Mouse (Mus musculus): Measurements from ENCODE around the gene Cdk19. TPM values are rescaled to one million over a fixed set of nuclear protein-coding genes. Genes with fewer than 3 reads are reported as not detected.

Cdk19 gene
- total and polyA plus RNA-seq, 2 experiments from 2014 or later = 3.9 to 11.8 TPM

DNA sequence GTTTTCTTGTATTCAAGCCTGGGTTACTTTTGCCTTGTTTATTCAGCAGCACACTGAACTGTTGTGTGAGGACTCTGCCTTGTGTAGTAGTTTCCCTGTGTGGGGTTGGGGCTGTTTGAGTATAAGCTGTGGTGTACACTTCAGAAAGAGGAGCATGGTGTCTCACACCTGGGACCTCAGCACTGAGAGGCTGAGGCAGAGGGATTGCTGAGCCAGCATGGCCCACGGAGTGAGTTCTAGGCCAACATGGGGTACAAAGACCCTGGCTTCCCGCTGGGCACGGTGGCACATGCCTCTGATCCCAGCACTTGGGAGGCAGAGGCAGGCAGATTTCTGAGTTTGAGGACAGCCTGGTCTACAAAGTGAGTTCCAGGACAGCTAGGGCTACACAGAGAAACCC lies 139.3 kb downstream of the Cdk19 start:
- 98% methylated on average over 3 of the region's 3 CpGs for WGBS
- Histone ChIP-seq H3K4me3 (ENCODE audit: low read depth, low read length) (no peak overlapping the region), H3K36me3 (ENCODE audit: insufficient read depth, low read length) (peaks cover 6% of the 10 kb centered on the region), H3K4me2 (ENCODE audit: low read depth, low read length, poor library complexity, severe bottlenecking) (no peak overlapping the region), H3K9me3 (ENCODE audit: low read length) (no peaks in the 10 kb centered on the region), H3K27me3 (ENCODE audit: insufficient read depth, low read length) (no peaks in the 10 kb centered on the region), H3K4me1 (ENCODE audit: insufficient read depth, low read length) (no peaks in the 10 kb centered on the region), H3K9ac (replicated peaks; ENCODE audit: low read length, poor library complexity, severe bottlenecking) (no peak overlapping the region), H3K27ac (ENCODE audit: low read depth, low read length) (no peak overlapping the region)
- no peak for ATAC-seq (ENCODE audit: low FRiP score)
- TF ChIP-seq CTCF (IDR thresholded peaks at IDR 0.05) = no peak
- no peak for DNase-seq (ENCODE audit: low spot score)

DNA sequence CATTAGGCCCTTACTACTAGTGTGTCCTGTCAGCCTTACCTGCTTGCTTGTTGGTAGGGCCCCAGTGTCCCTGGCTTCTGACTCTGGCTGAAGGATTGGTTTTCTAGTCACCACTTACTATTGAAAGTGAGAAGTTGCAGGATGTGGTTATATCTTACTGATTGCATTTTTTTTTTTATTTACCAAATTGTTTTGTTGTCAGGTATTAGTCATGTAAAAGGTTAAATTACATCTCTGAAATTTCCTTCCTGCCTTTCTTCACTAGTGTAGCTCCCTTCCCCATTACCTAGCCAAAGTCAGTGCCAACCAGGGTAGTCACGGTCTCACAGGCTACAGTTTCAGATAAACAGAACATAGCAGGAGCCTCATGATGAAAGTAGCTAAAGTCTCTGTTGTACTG lies 139.9 kb downstream of the Cdk19 start:
- no peak for ATAC-seq (ENCODE audit: low FRiP score)
- 88% methylated on average over 1 of the region's 1 CpGs for WGBS
- H3K4me3 ChIP-seq (ENCODE audit: low read depth, low read length) = no peak overlapping the region
- no peak for DNase-seq (ENCODE audit: low spot score)
- H3K9ac ChIP-seq (replicated peaks; ENCODE audit: low read length, poor library complexity, severe bottlenecking) = no peak overlapping the region
- no peak overlapping the region for H3K4me2 ChIP-seq (ENCODE audit: low read depth, low read length, poor library complexity, severe bottlenecking)
- TF ChIP-seq CTCF (IDR thresholded peaks at IDR 0.05) = no peak
- H3K4me1 ChIP-seq (ENCODE audit: insufficient read depth, low read length) = no peaks in the 10 kb centered on the region
- H3K9me3 ChIP-seq (ENCODE audit: low read length) = no peaks in the 10 kb centered on the region
- H3K27ac ChIP-seq (ENCODE audit: low read depth, low read length) = no peak overlapping the region
- no peaks in the 10 kb centered on the region for H3K27me3 ChIP-seq (ENCODE audit: insufficient read depth, low read length)
- H3K36me3 ChIP-seq (ENCODE audit: insufficient read depth, low read length) = peaks cover 6% of the 10 kb centered on the region

DNA sequence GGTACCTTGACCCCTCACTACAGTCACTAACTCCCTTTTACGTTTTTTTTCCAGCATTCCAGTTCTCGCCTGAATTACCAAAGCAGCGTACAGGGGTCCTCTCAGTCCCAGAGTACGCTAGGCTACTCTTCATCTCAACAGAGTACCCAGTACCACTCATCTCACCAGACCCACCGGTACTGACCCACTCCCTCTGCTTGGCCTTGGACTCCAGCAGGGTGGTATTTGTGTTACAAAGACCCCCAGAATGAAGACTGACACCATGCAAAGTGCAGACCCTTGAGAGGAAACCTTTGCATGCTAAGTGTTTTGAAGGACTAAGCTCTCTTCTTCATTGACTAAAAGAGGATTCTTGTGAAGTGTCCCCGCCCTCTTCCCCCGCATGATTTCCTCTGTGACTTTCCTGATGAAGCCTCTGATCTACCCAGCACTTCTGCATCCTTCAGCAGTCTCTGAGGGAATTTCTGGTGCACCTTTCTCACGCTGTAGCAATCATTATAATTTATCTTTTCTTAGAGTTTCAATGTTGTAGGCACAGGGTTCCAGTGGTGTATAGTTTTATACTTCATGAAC lies 140.3 kb downstream of the Cdk19 start:
- Histone ChIP-seq H3K9me3 (ENCODE audit: low read length) (no peaks in the 10 kb centered on the region), H3K36me3 (ENCODE audit: insufficient read depth, low read length) (peaks cover 6% of the 10 kb centered on the region), H3K27me3 (ENCODE audit: insufficient read depth, low read length) (no peaks in the 10 kb centered on the region), H3K4me2 (ENCODE audit: low read depth, low read length, poor library complexity, severe bottlenecking) (no peak overlapping the region), H3K9ac (replicated peaks; ENCODE audit: low read length, poor library complexity, severe bottlenecking) (no peak overlapping the region), H3K4me1 (ENCODE audit: insufficient read depth, low read length) (no peaks in the 10 kb centered on the region), H3K4me3 (ENCODE audit: low read depth, low read length) (no peak overlapping the region), H3K27ac (ENCODE audit: low read depth, low read length) (no peak overlapping the region)
- DNase-seq (ENCODE audit: low spot score) (no peak), ATAC-seq (ENCODE audit: low FRiP score) (no peak)
- TF ChIP-seq CTCF (IDR thresholded peaks at IDR 0.05) = no peak
- WGBS = 65% methylated on average over 8 of the region's 8 CpGs

DNA sequence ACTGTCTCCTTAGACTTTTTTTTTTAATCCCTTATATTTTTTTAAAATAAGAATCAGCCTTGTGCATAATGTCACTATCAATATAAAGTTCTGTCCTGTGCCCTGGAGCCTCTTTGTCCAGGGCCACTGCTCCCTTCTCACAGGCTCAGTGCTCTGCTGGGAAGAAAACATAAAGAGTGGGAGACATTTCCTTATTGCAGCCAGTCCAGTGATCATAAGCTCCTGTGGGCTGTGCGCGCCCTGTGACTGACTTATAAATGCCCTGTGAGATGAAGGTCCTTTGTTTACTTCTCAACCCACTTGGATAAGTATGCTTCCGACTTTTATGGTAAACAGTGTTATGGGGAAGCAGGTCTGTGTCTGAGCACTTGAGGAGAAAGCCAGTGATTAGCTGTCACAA lies 142.2 kb downstream of the Cdk19 start:
- Histone ChIP-seq H3K36me3 (ENCODE audit: insufficient read depth, low read length) (no peaks in the 10 kb centered on the region; the same call in 1 of the 2 replicates), H3K27ac (ENCODE audit: low read depth, low read length) (no peak overlapping the region), H3K4me2 (ENCODE audit: low read depth, low read length, poor library complexity, severe bottlenecking) (no peak overlapping the region), H3K9ac (replicated peaks; ENCODE audit: low read length, poor library complexity, severe bottlenecking) (no peak overlapping the region), H3K9me3 (ENCODE audit: low read length) (no peaks in the 10 kb centered on the region), H3K27me3 (ENCODE audit: insufficient read depth, low read length) (no peaks in the 10 kb centered on the region), H3K4me1 (ENCODE audit: insufficient read depth, low read length) (no peaks in the 10 kb centered on the region), H3K4me3 (ENCODE audit: low read depth, low read length) (no peak overlapping the region)
- no peak for TF ChIP-seq CTCF (IDR thresholded peaks at IDR 0.05)
- no peak for DNase-seq (ENCODE audit: low spot score)
- no peak for ATAC-seq (ENCODE audit: low FRiP score)
- WGBS = 81% methylated on average over 3 of the region's 3 CpGs

DNA sequence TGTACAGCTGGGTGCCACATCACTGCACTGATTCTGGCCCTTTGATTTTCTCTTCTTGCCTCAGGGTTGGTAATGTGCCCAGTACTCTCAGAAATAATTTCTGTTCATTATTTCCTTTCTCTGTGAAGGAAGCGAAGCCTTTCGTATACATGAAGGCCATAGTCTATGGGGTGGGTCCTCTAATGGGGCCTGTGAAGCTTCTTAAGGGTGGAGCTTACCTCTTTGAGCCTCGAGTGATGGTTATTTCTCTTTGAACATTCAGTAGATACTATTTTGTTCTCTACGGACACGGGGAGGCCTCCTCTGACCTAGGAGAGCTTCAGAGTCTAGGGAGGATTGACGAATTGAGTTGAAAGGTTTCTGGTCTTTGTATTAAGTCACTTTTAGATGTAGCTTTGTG lies 142.9 kb downstream of the Cdk19 start:
- Histone ChIP-seq H3K4me1 (ENCODE audit: insufficient read depth, low read length) (no peaks in the 10 kb centered on the region), H3K4me3 (ENCODE audit: low read depth, low read length) (no peak overlapping the region), H3K36me3 (ENCODE audit: insufficient read depth, low read length) (no peaks in the 10 kb centered on the region; the same call in 1 of the 2 replicates), H3K9ac (replicated peaks; ENCODE audit: low read length, poor library complexity, severe bottlenecking) (no peak overlapping the region), H3K27ac (ENCODE audit: low read depth, low read length) (no peak overlapping the region), H3K4me2 (ENCODE audit: low read depth, low read length, poor library complexity, severe bottlenecking) (no peak overlapping the region), H3K9me3 (ENCODE audit: low read length) (no peaks in the 10 kb centered on the region), H3K27me3 (ENCODE audit: insufficient read depth, low read length) (no peaks in the 10 kb centered on the region)
- TF ChIP-seq CTCF (IDR thresholded peaks at IDR 0.05) = no peak
- DNase-seq (ENCODE audit: low spot score) (no peak), ATAC-seq (ENCODE audit: low FRiP score) (no peak)
- 78% methylated on average over 6 of the region's 6 CpGs for WGBS

DNA sequence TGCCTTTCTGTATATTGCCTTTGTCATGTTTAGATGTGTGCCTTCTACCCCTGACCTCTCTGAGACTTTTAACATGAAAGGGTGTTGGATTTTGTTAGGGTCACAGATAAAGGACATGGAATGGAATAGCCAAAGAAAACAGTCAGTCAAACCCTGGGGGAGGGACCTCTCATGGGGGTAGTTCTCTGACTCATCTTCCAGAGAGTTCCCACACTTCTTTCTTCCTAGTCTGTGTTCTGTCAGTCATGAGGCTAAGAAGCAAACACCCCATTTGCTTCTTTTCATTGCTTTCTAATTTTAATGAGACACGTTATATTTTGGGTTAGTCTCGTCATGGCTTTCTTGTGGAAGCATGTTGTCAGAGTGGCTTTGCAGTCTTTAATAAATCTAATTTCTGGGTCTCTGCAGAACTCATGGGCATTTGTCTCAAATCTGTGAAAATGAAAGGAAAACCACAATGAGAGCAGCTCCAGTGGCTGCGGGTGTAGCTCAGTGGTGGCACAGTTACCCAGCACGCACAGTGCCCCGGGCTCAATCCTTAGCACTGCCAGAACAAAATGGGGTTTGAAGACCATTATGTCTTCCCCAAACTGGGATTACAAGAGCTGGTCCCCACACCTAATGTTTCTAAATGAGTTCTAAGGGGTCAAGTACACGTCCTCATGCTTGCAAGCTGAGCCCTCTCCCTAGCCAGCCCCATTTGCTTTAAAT lies 149.9 kb downstream of the Cdk19 start:
- Histone ChIP-seq H3K9me3 (ENCODE audit: low read length) (no peaks in the 10 kb centered on the region), H3K9ac (replicated peaks; ENCODE audit: low read length, poor library complexity, severe bottlenecking) (no peak overlapping the region), H3K27me3 (ENCODE audit: insufficient read depth, low read length) (no peaks in the 10 kb centered on the region), H3K4me3 (ENCODE audit: low read depth, low read length) (no peak overlapping the region), H3K27ac (ENCODE audit: low read depth, low read length) (no peak overlapping the region), H3K4me1 (ENCODE audit: insufficient read depth, low read length) (no peaks in the 10 kb centered on the region), H3K36me3 (ENCODE audit: insufficient read depth, low read length) (no peaks in the 10 kb centered on the region; the same call in 1 of the 2 replicates), H3K4me2 (ENCODE audit: low read depth, low read length, poor library complexity, severe bottlenecking) (no peak overlapping the region)
- DNase-seq (ENCODE audit: low spot score) (no peak), ATAC-seq (ENCODE audit: low FRiP score) (no peak)
- WGBS = 88% methylated on average over 6 of the region's 6 CpGs
- TF ChIP-seq CTCF (IDR thresholded peaks at IDR 0.05) = no peak
